Mouse (Mus musculus): ENCODE results near the gene Cd38.

Cd38 gene

GRCm38 (mm10) chr5:43868253-43868652 lies at the start of gene Cd38:
Cd38 (plus strand) TSS chr5:43868553.
- no peak for DNase-seq (ENCODE audit: low read depth, low spot score)

- no peak for DNase-seq (ENCODE audit: low read depth, low spot score)
Measured at GRCm38 (mm10) chr5:43818695-43819094, 49.7 kb upstream of the Cd38 start, which contains the start of gene Bst1. Bst1 (plus strand) TSS chr5:43818885.

- no peak for DNase-seq (ENCODE audit: low read depth, low spot score)
Measured at GRCm38 (mm10) chr5:43820785-43821184, 47.6 kb upstream of the Cd38 start.

DNA sequence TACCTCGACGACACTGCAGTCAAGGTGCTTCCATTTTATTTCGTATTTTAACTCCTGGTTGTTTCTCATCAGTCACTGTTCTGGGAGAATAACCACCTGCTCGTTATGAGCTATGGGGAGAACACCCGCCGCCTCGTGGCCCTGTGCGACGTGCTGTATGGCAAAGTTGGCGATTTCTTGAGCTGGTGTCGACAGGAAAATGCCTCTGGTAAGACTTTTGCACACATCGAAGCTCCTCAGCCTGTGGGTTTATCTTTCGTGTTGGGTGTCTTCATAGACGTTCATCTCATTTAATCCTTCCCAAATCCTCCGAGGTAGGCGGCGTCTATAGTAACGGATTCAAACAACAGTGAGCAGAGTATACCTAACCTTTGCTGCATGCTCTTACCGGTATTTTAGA lies 46.8 kb upstream of the Cd38 start, which contains the start of gene Fbxl5:
Fbxl5 (minus strand) TSS at position 101 of the 400 bp plus-strand sequence.
- no peak for DNase-seq (ENCODE audit: low read depth, low spot score)

DNA sequence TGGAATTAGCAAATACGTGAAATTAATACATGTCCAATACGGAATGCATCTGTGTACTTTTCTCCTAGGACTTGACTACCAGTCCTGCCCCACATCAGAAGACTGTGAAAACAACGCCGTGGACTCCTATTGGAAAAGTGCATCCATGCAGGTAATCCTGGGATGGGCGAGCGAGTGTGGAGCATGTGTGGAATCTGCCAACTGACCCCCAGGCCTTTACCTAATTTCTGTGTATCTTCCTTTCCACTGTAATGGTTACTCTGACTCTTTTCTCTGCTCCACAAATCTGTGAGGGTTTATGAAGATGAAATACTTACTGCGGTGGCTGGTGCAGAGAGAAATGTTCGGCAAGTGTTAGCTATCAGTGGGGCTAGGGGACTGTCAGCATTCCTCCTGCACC lies 46.2 kb upstream of the Cd38 start:
- no peak for DNase-seq (ENCODE audit: low read depth, low spot score)

- no peak for DNase-seq (ENCODE audit: low read depth, low spot score)
Measured at GRCm38 (mm10) chr5:43822824-43823223, 45.5 kb upstream of the Cd38 start.

GRCm38 (mm10) chr5:43824580-43824979 lies 43.8 kb upstream of the Cd38 start:
- DNase-seq (ENCODE audit: low read depth, low spot score): no peak

- no peak for DNase-seq (ENCODE audit: low read depth, low spot score)
Measured at GRCm38 (mm10) chr5:43826883-43827282, 41.5 kb upstream of the Cd38 start.

DNA sequence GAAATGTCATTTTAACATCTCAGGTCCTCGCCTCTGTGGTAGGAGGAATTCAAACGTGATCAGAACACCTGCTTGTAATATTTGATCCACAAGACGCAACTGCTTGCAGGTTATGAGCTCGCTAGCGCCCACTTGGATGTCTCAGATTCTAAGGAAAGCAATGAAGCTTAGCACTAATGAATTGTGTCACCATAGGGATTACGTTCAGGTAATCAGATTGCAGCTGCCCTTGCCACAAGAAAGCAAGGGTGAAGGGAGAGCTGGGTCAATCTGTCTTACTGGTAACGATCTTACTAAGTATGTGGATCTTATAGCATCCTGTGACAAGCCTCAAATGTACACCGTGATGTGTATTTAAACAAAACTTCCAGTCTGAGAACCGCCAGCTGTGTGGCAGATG lies 41.0 kb upstream of the Cd38 start:
- no peak for DNase-seq (ENCODE audit: low read depth, low spot score)

GRCm38 (mm10) chr5:43836590-43836989 lies 31.8 kb upstream of the Cd38 start:
- DNase-seq (ENCODE audit: low read depth, low spot score): peak; percentile 87

DNA sequence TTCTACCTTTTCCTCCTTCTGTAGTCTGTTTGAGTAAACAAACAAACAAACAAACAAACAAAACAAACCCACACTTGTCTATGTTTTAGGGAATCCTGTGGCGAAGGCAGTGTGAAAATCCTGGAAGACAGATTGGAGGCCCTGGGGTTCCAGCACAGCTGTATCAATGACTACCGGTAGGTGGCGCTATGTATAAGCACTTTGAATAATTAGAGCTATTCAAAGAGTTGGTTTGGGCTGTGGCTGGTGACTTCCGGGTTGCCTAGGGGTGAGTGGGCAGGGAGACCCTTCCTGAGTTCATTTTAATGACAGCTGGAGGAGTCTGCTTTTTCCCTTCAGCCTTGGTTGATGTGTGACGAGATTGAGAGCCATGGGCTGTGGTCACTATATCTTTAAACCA lies 31.0 kb upstream of the Cd38 start:
- DNase-seq (ENCODE audit: low read depth, low spot score): peak; percentile 82

DNA sequence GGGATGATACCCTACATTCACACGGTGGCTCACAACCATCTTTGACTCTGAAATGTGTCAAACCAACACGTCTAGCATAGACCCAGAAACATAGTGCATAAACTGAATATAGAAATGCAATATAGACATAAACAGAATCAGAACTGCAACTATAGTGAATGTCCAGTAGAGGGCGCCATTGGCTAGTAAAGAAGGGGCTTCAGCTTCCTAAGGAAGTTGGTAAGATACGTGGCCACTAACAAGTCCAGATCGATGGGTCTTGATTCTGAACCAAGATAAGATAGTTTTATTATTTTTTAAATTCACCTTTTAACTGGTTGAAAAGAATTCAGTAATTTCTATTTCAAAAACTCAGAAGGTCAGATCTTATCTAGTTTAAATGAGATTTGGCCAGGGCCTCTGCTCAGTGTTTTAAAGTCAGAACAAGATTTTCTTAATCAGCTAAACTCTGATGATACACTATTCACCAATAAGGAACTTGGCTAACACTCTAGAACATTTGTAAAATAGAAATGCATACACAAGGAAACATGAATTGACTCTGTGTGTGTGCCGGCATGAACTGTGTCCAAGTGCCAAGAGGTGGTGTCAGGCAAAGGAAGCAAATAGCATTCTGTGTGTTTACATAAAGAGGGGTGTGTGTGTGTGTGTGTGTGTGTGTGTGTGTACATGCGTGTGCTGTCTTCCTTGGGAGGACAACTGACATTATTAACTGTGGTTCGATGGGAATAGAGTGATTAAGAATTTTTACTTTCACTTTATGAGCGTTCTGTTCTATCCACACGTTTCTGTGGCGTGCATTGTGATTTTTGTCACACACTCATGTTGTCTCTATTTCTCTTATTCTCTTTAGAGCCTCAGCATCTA lies 27.0 kb upstream of the Cd38 start:
- DNase-seq (ENCODE audit: low read depth, low spot score): peak; percentile 94

DNA sequence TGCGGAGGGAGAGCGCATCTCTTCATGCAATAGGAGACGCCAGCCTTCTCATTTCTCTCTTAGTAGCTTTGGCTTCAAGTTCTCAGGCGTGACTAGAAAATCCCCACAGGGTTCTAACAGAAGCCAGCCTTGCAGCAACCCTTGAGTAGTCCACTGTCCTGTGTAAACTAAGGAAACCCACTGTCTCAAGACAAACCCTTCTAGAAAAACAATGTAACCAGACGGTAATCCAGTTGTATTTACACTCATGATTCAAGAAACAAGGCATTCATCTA lies 26.4 kb upstream of the Cd38 start:
- no peak for DNase-seq (ENCODE audit: low read depth, low spot score)

DNA sequence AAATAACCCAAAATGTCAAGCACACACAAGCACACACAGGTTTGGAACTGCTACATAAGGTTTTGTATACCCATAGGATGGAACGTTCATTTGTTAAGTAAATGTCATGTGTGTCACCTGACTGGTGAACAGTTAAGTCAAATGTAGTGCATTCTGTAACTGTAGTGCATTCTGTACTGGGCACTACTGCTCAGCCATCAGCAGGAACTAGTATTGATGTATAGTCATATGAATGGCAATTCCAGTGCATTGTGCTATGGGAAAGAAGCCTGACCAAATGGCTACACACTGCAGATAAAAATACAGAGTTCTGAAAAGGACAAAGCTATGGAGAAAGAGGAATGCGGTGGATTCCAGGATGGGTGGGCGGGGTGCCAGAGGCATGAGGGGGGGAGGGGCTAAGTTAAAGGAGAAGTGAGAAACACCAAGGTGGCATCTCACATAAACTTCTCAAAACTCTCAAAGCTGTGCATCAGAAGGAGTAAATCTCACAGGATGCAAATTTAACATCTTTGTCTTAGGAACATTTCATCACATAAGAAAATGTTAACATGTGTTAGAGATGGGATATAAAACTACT lies 25.7 kb upstream of the Cd38 start:
- peak; percentile 31 for DNase-seq (ENCODE audit: low read depth, low spot score)

- no peak for DNase-seq (ENCODE audit: low read depth, low spot score)
Measured at GRCm38 (mm10) chr5:43845083-43845482, 23.3 kb upstream of the Cd38 start.

DNA sequence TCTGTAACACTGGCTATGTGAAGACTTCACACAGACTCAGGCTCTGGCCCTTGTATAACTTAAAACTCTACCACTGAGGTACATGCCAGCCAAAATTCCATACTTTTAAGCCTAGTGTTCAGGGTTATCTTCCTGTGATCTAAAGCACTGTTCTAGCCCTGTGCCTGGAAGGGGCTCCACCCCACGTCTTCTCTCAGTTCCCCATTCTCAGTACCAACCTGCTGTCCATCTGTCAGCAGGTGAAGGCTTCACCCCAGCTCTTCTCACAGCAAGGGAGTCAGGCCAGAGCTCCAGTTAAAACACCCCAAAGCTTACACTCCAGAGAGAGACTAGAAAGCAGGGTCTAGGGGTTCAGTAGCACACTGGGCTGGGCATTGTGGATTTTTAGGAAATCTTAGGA lies 22.7 kb upstream of the Cd38 start:
- DNase-seq (ENCODE audit: low read depth, low spot score): no peak

DNA sequence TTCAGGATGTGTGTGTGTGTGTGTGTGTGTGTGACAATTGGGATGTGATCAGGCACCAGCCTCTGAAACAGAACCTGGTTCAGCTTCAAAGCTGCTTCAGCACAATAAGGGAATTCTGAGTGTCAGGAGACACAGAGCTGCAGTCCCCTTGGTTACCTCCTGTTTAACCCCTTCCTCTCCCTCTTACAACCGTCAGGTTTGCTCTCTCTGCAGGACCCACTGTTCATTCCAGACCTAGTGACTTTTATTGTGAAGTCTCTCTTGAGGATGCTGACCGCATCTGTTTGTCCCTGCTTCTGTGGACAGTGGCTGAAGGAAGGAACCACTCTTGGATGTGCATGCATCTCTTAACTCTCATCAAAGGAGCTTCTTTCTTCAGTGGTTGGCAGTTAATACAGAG lies 22.1 kb upstream of the Cd38 start:
- no peak for DNase-seq (ENCODE audit: low read depth, low spot score)

- no peak for DNase-seq (ENCODE audit: low read depth, low spot score)
Measured at GRCm38 (mm10) chr5:43847555-43847954, 20.8 kb upstream of the Cd38 start.

- DNase-seq (ENCODE audit: low read depth, low spot score): no peak
Measured at GRCm38 (mm10) chr5:43848275-43848674, 20.1 kb upstream of the Cd38 start.

DNA sequence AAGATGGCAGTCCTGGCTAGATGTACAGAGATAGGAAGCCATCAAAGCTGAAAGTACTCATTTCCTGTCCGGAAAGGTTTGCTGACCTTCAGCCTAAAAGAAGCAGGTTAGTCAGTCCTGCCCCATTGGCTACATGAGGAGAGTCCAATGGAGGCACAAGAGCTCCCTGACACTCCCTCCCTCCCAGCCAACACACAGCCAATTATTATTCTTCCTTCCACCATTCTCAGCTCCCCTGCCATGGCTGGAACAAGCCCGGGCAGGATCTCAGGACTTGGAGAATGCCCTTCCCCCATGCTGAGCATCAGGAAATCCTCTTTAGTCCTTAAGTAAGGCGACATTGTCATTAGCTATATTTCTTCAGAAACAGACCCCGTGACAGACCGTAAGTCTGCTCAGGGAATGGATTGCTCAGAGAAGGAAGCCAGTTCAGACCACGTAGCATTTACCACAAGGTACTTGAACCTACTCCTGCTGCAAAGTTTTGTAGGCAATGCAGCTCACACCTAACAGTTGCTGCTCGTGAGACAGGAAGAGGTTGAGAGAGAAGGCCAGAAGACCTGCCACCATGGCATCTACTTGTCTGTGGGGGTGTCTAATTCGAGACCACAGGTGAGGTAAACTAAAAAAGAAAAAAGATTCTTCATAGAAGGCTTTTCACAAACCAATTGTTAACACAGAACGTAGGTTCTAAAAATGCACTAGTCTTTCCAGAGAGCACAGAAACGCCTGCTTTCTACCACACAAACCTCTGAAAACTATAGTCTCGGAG lies 15.1 kb upstream of the Cd38 start:
- DNase-seq (ENCODE audit: low read depth, low spot score): no peak

DNA sequence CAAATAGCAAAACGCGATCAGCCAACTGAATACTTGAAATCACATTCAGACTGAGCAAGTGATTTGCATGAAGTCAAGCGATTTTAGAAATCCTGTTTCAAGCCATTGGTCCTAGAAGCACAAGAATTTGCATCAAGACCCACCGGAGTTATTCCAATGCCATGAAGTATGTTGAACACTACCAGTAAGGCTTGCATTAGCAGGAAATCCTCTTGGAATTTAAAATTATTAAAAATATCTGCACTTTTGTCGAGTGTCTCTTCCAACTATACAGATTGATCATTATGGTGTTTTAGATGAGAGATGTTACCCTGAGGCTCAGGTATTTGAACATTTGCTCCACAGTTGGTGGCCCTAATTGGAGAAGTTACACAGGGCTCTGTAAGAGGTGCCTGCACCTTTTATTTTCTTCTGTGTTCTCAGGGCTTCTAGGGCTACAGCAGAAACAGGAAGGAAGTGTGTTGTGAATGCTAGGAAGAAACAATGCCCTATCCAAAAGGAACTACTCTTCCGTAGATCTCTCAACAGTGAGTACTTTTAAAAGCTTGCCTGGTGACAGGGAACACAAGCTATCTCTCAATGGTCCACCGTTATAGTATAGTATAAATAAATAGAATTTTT lies 14.4 kb upstream of the Cd38 start:
- DNase-seq (ENCODE audit: low read depth, low spot score): no peak

GRCm38 (mm10) chr5:43855769-43856168 lies 12.6 kb upstream of the Cd38 start:
- peak; percentile 55 for DNase-seq (ENCODE audit: low read depth, low spot score)

Measured in 3T3-L1 (cell line).